Mouse (Mus musculus): ENCODE data around the gene Coro2a. TPM values are rescaled to one million over a fixed set of nuclear protein-coding genes. Genes with fewer than 3 reads are reported as not detected.

Gene Coro2a
- polyA plus RNA-seq, 1 experiment, result 13.5 TPM

DNA sequence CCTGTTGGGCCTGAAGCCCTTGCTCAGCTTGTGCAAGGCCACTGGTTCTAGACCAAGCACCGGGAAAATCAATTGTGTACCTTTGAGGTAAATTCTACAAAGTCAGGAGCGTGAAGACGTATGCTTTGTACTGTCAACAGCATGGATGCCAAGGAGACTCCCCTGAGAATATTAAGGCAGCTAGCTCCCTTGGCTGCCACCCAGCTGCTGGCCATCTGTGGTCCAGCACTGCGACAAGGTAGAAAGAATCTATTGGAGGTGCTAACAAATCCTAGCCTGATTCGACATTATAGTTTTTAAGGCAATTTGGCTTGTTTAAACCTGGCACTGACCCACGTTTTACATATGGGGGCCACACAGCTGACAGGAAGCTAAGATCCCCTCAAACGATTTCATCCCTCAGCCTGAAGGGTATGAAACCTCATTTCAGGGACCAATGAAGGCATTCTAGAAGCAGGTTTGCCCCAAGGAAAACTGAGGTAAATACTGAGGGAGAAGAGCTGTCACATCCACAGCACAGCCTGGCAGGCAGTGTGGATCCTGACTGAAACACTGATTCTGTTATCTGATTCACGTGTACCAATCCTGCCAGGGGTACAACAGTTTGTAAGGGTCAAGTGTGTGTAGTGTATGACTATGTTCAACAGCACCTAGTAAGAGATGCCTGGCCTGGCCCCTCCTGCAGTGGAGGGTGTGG lies 96.5 kb downstream of the Coro2a start:
- DNase-seq, result no peak
- H3K27me3 ChIP-seq (ENCODE audit: control insufficient read depth, insufficient read depth, low read length), result no peaks in the 10 kb centered on the region
- H3K4me3 ChIP-seq (ENCODE audit: control insufficient read depth, insufficient read depth, low read length), result no peak overlapping the region
- no peak overlapping the region for H3K27ac ChIP-seq (ENCODE audit: control insufficient read depth, insufficient read depth, low read length)
- WGBS, result 79% methylated on average over 8 of the region's 8 CpGs
- TF ChIP-seq CTCF (IDR thresholded peaks at IDR 0.05; ENCODE audit: borderline replicate concordance, control insufficient read depth, extremely low read depth, insufficient read depth, low read length, poor library complexity) (no peak), POLR2A (IDR thresholded peaks at IDR 0.05; ENCODE audit: control insufficient read depth, extremely low read depth, insufficient read depth, low read length, poor library complexity) (no peak)
- H3K4me1 ChIP-seq (replicated peaks; ENCODE audit: control insufficient read depth, insufficient read depth, low read length), result peaks cover 9% of the 10 kb centered on the region
- H3K36me3 ChIP-seq (ENCODE audit: control insufficient read depth, insufficient read depth, low read length), result peaks cover 30% of the 10 kb centered on the region

DNA sequence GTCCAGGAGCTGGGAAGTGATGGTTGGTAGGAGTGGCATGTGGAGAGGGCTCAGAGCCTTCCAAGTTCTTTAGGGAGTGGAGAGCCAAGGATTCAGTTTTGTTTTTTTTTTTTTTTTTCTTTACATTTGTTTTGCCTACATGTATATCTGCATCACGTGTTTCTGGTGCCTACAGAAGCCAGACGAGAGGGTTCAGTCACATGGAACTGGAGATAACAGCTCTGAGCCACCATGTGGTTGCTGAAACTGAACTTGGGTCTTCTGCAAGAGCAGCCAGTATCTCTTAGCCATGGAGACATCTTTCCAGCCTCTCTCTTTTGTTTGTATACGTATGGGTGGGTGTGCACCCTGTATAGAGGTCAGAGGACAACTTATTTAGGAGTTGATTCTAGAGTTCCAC lies 98.1 kb downstream of the Coro2a start:
- Histone ChIP-seq H3K36me3 (ENCODE audit: control insufficient read depth, insufficient read depth, low read length) (peaks cover 39% of the 10 kb centered on the region), H3K27ac (ENCODE audit: control insufficient read depth, insufficient read depth, low read length) (no peak overlapping the region), H3K4me1 (replicated peaks; ENCODE audit: control insufficient read depth, insufficient read depth, low read length) (peaks cover 9% of the 10 kb centered on the region), H3K4me3 (ENCODE audit: control insufficient read depth, insufficient read depth, low read length) (no peak overlapping the region), H3K27me3 (ENCODE audit: control insufficient read depth, insufficient read depth, low read length) (no peaks in the 10 kb centered on the region)
- no peak for DNase-seq
- 87% methylated on average over 3 of the region's 3 CpGs for WGBS
- TF ChIP-seq CTCF (IDR thresholded peaks at IDR 0.05; ENCODE audit: borderline replicate concordance, control insufficient read depth, extremely low read depth, insufficient read depth, low read length, poor library complexity) (no peak), POLR2A (IDR thresholded peaks at IDR 0.05; ENCODE audit: control insufficient read depth, extremely low read depth, insufficient read depth, low read length, poor library complexity) (no peak)

DNA sequence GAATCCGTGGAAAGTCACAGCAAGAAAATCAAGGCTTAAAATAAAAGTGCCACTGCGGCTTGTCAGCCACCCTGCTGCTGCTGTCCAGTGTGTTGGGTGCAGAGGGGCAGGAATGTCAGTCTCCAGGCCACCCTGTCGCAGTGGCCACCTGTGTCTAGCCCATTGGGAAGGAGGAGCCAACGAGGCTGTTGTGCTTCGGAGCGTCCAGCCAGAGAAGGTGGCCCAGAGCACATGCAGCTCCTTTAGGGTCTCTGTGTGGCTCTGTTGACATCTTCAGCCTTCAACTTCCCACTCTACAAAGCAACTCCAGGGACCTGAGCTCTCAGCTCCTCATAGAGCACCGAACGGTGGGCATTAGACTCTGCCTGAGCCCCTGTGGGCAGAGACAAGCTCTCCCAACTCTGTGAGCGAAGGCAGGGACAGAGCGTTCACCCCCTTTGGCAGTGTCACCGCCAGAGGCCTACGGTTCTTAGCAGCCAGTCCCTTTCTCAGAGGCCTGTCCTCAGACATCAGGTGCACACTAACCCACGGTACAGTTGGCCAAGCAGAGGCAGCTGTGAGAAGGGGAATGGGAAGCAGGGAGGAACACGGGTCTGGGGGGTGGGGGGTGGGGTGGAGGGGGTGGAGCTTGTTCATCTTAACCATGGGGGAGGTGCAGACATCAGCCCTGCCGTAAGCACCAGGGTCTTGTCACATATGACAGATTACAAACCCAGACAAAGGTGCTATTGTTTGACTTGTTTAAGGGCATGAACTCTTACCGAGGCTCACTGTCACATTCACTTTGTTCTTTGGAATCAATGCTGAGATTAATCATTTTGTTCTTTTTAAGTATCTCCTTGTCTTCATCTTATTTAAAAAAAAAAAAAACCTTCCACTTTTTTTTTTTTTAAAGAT lies 99.1 kb downstream of the Coro2a start:
- Histone ChIP-seq H3K4me3 (ENCODE audit: control insufficient read depth, insufficient read depth, low read length) (no peak overlapping the region), H3K27me3 (ENCODE audit: control insufficient read depth, insufficient read depth, low read length) (no peaks in the 10 kb centered on the region), H3K36me3 (ENCODE audit: control insufficient read depth, insufficient read depth, low read length) (peaks cover 39% of the 10 kb centered on the region), H3K4me1 (replicated peaks; ENCODE audit: control insufficient read depth, insufficient read depth, low read length) (peaks cover 9% of the 10 kb centered on the region), H3K27ac (ENCODE audit: control insufficient read depth, insufficient read depth, low read length) (no peak overlapping the region)
- TF ChIP-seq CTCF (IDR thresholded peaks at IDR 0.05; ENCODE audit: borderline replicate concordance, control insufficient read depth, extremely low read depth, insufficient read depth, low read length, poor library complexity) (no peak), POLR2A (IDR thresholded peaks at IDR 0.05; ENCODE audit: control insufficient read depth, extremely low read depth, insufficient read depth, low read length, poor library complexity) (no peak)
- DNase-seq, result no peak
- 93% methylated on average over 16 of the region's 16 CpGs for WGBS

DNA sequence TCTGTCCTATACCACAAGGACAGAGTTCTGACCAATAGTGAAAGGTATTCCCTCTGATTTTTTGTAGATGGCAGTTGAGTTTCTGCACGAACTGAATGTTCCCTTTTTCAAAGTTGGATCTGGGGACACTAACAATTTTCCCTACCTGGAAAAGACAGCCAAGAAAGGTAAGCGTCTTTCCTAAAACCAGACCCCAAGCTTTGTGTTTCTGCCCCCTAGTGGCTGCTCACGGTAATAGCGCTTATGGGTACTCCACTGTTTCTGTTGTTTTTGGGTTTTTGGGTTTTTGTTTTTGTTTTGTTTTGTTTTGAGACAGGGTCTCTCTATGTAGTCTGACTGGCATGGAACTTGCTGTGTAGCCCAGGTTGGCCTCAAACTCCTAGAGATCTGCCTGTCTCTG lies 103.0 kb downstream of the Coro2a start:
- 19% methylated on average over 4 of the region's 4 CpGs for WGBS
- Histone ChIP-seq H3K4me3 (ENCODE audit: control insufficient read depth, insufficient read depth, low read length) (no peak overlapping the region), H3K27me3 (ENCODE audit: control insufficient read depth, insufficient read depth, low read length) (no peaks in the 10 kb centered on the region), H3K27ac (ENCODE audit: control insufficient read depth, insufficient read depth, low read length) (no peak overlapping the region), H3K4me1 (replicated peaks; ENCODE audit: control insufficient read depth, insufficient read depth, low read length) (no peaks in the 10 kb centered on the region), H3K36me3 (ENCODE audit: control insufficient read depth, insufficient read depth, low read length) (peaks cover 47% of the 10 kb centered on the region)
- TF ChIP-seq POLR2A (IDR thresholded peaks at IDR 0.05; ENCODE audit: control insufficient read depth, extremely low read depth, insufficient read depth, low read length, poor library complexity) (no peak), CTCF (IDR thresholded peaks at IDR 0.05; ENCODE audit: borderline replicate concordance, control insufficient read depth, extremely low read depth, insufficient read depth, low read length, poor library complexity) (no peak)
- peak; percentile 57 for DNase-seq

DNA sequence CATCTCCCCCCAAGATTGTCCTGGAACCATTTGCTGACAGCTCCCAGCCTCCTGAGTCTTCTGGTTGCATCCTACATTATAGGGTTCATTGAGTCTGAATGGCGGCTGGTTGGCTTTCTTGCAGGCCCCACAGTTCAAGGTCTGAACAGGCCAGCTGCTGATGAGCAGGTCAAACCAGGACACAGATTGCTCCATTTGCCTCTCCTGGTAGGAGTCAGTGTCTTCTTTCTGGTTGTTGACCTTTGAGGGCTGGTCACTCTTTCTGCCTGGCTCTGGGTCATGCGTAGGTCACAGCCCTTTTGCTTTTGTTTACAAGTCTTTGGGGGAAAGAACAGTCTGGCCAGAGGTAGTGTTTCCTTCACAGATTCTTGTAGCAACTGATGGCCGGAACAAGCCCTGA lies 103.5 kb downstream of the Coro2a start:
- whole genome bisulfite sequencing, result 93% methylated on average over 3 of the region's 3 CpGs
- H3K27me3 ChIP-seq (ENCODE audit: control insufficient read depth, insufficient read depth, low read length), result no peaks in the 10 kb centered on the region
- peaks cover 50% of the 10 kb centered on the region for H3K36me3 ChIP-seq (ENCODE audit: control insufficient read depth, insufficient read depth, low read length)

DNA sequence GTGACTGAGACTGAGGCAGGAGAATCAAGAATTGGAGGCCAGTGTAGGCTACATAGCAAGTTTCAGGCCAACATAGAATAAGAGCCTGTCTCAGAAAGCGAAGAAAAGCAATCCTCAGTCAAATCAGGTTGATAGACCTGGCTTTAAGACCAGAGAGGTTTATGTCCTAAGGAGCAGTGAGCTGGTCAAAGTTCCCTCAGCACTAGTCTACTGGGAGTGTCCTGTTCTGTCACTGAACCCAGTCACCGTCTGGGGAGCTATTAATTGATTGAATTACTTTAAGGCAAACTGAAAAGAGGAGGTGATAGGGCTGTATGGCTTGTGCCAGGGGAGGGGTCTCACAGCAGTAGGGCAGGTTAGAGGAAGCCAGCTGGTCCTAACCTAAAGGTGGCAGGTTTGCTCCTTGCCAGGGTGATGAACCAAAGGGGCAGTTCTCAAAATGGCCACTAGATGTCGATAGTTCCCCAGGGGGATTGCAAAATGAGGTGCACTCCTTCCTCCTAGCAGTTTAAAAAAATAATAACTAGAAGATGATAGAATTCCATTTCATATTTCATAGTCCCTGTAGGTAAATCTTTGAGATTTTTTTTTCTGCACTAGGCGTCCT lies 104.6 kb downstream of the Coro2a start:
- Histone ChIP-seq H3K36me3 (ENCODE audit: control insufficient read depth, insufficient read depth, low read length) (peaks cover 48% of the 10 kb centered on the region), H3K4me1 (replicated peaks; ENCODE audit: control insufficient read depth, insufficient read depth, low read length) (no peaks in the 10 kb centered on the region), H3K4me3 (ENCODE audit: control insufficient read depth, insufficient read depth, low read length) (no peak overlapping the region), H3K27ac (ENCODE audit: control insufficient read depth, insufficient read depth, low read length) (no peak overlapping the region), H3K27me3 (ENCODE audit: control insufficient read depth, insufficient read depth, low read length) (no peaks in the 10 kb centered on the region)
- TF ChIP-seq CTCF (IDR thresholded peaks at IDR 0.05; ENCODE audit: borderline replicate concordance, control insufficient read depth, extremely low read depth, insufficient read depth, low read length, poor library complexity), result no peak; the same call in 1 of the 2 replicates
- TF ChIP-seq POLR2A (IDR thresholded peaks at IDR 0.05; ENCODE audit: control insufficient read depth, extremely low read depth, insufficient read depth, low read length, poor library complexity), result no peak
- peak; percentile 85 for DNase-seq
- WGBS, result 57% methylated on average over 4 of the region's 4 CpGs

More for the DNA sequence above, 103.5 kb downstream of the Coro2a start:
- DNase-seq, result no peak
- H3K27ac ChIP-seq (ENCODE audit: control insufficient read depth, insufficient read depth, low read length), result no peak overlapping the region
- no peaks in the 10 kb centered on the region for H3K4me1 ChIP-seq (replicated peaks; ENCODE audit: control insufficient read depth, insufficient read depth, low read length)
- TF ChIP-seq POLR2A (IDR thresholded peaks at IDR 0.05; ENCODE audit: control insufficient read depth, extremely low read depth, insufficient read depth, low read length, poor library complexity), result no peak
- TF ChIP-seq CTCF (IDR thresholded peaks at IDR 0.05; ENCODE audit: borderline replicate concordance, control insufficient read depth, extremely low read depth, insufficient read depth, low read length, poor library complexity), result no peak
- no peak overlapping the region for H3K4me3 ChIP-seq (ENCODE audit: control insufficient read depth, insufficient read depth, low read length)
